Mouse (Mus musculus) kidney, embryonic 14.5 days (tissue): ENCODE measurements around the gene Acox1. TPM values are rescaled to one million over a fixed set of nuclear protein-coding genes. Genes with fewer than 3 reads are reported as not detected.

Experiments used
- ATAC-seq: fragments of 200-750 bp; cut with Nextera tagmentation; 2 replicates; pipeline ENCODE4 v1.8.0; 2017; ENCODE audit warnings: moderate number of reproducible peaks, mild to moderate bottlenecking, moderate TSS enrichment, moderate library complexity; ENCODE audit not compliant: low FRiP score, low TSS enrichment
- H3K27ac ChIP-seq: fragments of 300-500 bp; sonication (generic); 2 replicates; pipeline ENCODE4 v1.5.1; 2014; ENCODE audit warnings: low read depth, mild to moderate bottlenecking, low read length, moderate library complexity, mixed read lengths
- H3K27me3 ChIP-seq: fragments of 300-500 bp; sonication (generic); 2 replicates; pipeline ENCODE4 v1.6.1; 2014; ENCODE audit warnings: mild to moderate bottlenecking, low read length; ENCODE audit not compliant: control insufficient read depth, insufficient read depth
- H3K36me3 ChIP-seq: fragments of 300-500 bp; sonication (generic); 2 replicates; pipeline ENCODE4 v1.6.1; 2014; ENCODE audit warnings: low read length, mixed read lengths; ENCODE audit not compliant: control insufficient read depth, insufficient read depth
- H3K4me1 ChIP-seq: fragments of 300-500 bp; sonication (generic); 2 replicates; pipeline ENCODE4 v1.6.1; 2014; ENCODE audit warnings: low read length, mixed read lengths; ENCODE audit not compliant: control insufficient read depth, insufficient read depth
- H3K4me2 ChIP-seq: fragments of 300-500 bp; sonication (generic); replicated peaks from 2 replicates; pipeline ENCODE4 v1.6.1; 2014; ENCODE audit warnings: low read depth, mild to moderate bottlenecking, low read length
- H3K4me3 ChIP-seq: fragments of 300-500 bp; sonication (generic); 2 replicates; pipeline ENCODE4 v1.5.1; 2014; ENCODE audit warnings: mild to moderate bottlenecking, low read length
- H3K9ac ChIP-seq: fragments of 300-500 bp; sonication (generic); 2 replicates; pipeline ENCODE4 v1.6.1; 2014; ENCODE audit warnings: low read depth, mild to moderate bottlenecking, low read length, moderate library complexity
- H3K9me3 ChIP-seq: fragments of 300-500 bp; sonication (generic); 2 replicates; pipeline ENCODE4 v1.6.1; 2016; ENCODE audit warnings: low read length; ENCODE audit not compliant: control insufficient read depth
- WGBS: fragments of 180-500 bp; shearing (Covaris S2); extraction: QIAGEN DNeasy Blood & Tissue Kit; methylation state at CpG from one replicate; pipeline ENCODE4 v1.1.7; 2014; 5-methylcytosine and 5-hydroxymethylcytosine counted together
- polyA plus RNA-seq: library from polyadenylated mRNA; unstranded; fragments of >200 nt; fragmentation: Nextera tagmentation; extraction: Ambion mirVana; gene quantifications from 2 replicates; pipeline ENCODE4 v1.2.1, GENCODE M21; 2014

Gene Acox1
- polyA plus RNA-seq, 1 experiment from 2014 or later = 27.4 TPM

GRCm38 (mm10) chr11:116131349-116132170 is 67.3 kb downstream of the Acox1 start:
- Histone ChIP-seq H3K4me2 (peak overlapping the region; percentile 73), H3K27ac (peak overlapping the region; percentile 94), H3K27me3 (no peaks in the 10 kb centered on the region), H3K36me3 (peaks cover 39% of the 10 kb centered on the region), H3K9ac (peak overlapping the region; percentile 72; the same call in 1 of the 2 replicates), H3K4me1 (peaks cover 7% of the 10 kb centered on the region), H3K4me3 (peak overlapping the region; percentile 67), H3K9me3 (no peaks in the 10 kb centered on the region)
- 81% methylated on average over 15 of the region's 15 CpGs for WGBS
- ATAC-seq = no peak

GRCm38 (mm10) chr11:116130488-116131205 is 68.2 kb downstream of the Acox1 start, which contains the start of gene Trim65:
Gene Trim65, minus strand, starts transcription at chr11:116131128.
- WGBS = 2% methylated on average over 69 of the region's 69 CpGs
- peaks cover 35% of the 10 kb centered on the region for H3K36me3 ChIP-seq
- peaks cover 7% of the 10 kb centered on the region for H3K4me1 ChIP-seq
- H3K27me3 ChIP-seq = no peaks in the 10 kb centered on the region
- peak within 1 kb of the TSS; percentile 94 for H3K27ac ChIP-seq
- peak within 1 kb of the TSS; percentile 72 for H3K9ac ChIP-seq
- H3K4me2 ChIP-seq = peak within 1 kb of the TSS; percentile 73
- H3K4me3 ChIP-seq = peak within 1 kb of the TSS; percentile 67
- no peaks in the 10 kb centered on the region for H3K9me3 ChIP-seq
- peak; percentile 83 for ATAC-seq

GRCm38 (mm10) chr11:116129993-116130487 is 68.8 kb downstream of the Acox1 start:
- H3K4me1 ChIP-seq = peaks cover 7% of the 10 kb centered on the region
- H3K36me3 ChIP-seq = peaks cover 31% of the 10 kb centered on the region
- no peaks in the 10 kb centered on the region for H3K27me3 ChIP-seq
- WGBS = 41% methylated on average over 8 of the region's 8 CpGs
- ATAC-seq = no peak
- peak overlapping the region; percentile 94 for H3K27ac ChIP-seq
- peak overlapping the region; percentile 72 for H3K9ac ChIP-seq
- no peaks in the 10 kb centered on the region for H3K9me3 ChIP-seq
- H3K4me2 ChIP-seq = peak overlapping the region; percentile 73
- H3K4me3 ChIP-seq = peak overlapping the region; percentile 67

- Histone ChIP-seq H3K4me3 (no peak overlapping the region), H3K27ac (no peak overlapping the region), H3K36me3 (peaks cover 23% of the 10 kb centered on the region), H3K9ac (no peak overlapping the region), H3K9me3 (no peaks in the 10 kb centered on the region), H3K4me1 (peaks cover 7% of the 10 kb centered on the region), H3K4me2 (no peak overlapping the region), H3K27me3 (no peaks in the 10 kb centered on the region)
- 78% methylated on average over 9 of the region's 9 CpGs for WGBS
- no peak for ATAC-seq
Observed at GRCm38 (mm10) chr11:116129091-116129790, 69.6 kb downstream of the Acox1 start.

- no peak overlapping the region; the same call in 1 of the 2 replicates for H3K27ac ChIP-seq
- H3K9ac ChIP-seq = no peak overlapping the region
Observed at GRCm38 (mm10) chr11:116127986-116128385, 70.9 kb downstream of the Acox1 start.

GRCm38 (mm10) chr11:116127156-116127980 is 71.5 kb downstream of the Acox1 start, which contains the start of gene Trim47:
Gene Trim47, minus strand, starts transcription at chr11:116127210.
- no peaks in the 10 kb centered on the region for H3K9me3 ChIP-seq
- H3K4me1 ChIP-seq = peaks cover 7% of the 10 kb centered on the region
- no peak within 1 kb of the TSS; the same call in 1 of the 2 replicates for H3K27ac ChIP-seq

More at GRCm38 (mm10) chr11:116127986-116128385, 70.9 kb downstream of the Acox1 start:
- Histone ChIP-seq H3K4me1 (peaks cover 7% of the 10 kb centered on the region), H3K36me3 (peaks cover 12% of the 10 kb centered on the region), H3K4me3 (no peak overlapping the region), H3K4me2 (peak overlapping the region; percentile 35; the same call in 1 of the 2 replicates), H3K9me3 (no peaks in the 10 kb centered on the region), H3K27me3 (no peaks in the 10 kb centered on the region)
- no peak for ATAC-seq
- WGBS = 71% methylated on average over 9 of the region's 9 CpGs

GRCm38 (mm10) chr11:116126261-116126660 is 72.6 kb downstream of the Acox1 start:
- ATAC-seq = no peak
- Histone ChIP-seq H3K4me3 (no peak overlapping the region), H3K9me3 (no peaks in the 10 kb centered on the region), H3K27ac (no peak overlapping the region), H3K4me1 (peaks cover 7% of the 10 kb centered on the region), H3K27me3 (no peaks in the 10 kb centered on the region), H3K9ac (no peak overlapping the region), H3K36me3 (peaks cover 8% of the 10 kb centered on the region; the same call in 1 of the 2 replicates), H3K4me2 (no peak overlapping the region)
- WGBS = 96% methylated on average over 15 of the region's 15 CpGs

More at GRCm38 (mm10) chr11:116127156-116127980, 71.5 kb downstream of the Acox1 start, which contains the start of gene Trim47:
- peaks cover 10% of the 10 kb centered on the region for H3K36me3 ChIP-seq
- H3K4me2 ChIP-seq = peak within 1 kb of the TSS; percentile 35
- no peak within 1 kb of the TSS for H3K9ac ChIP-seq
- WGBS = 26% methylated on average over 23 of the region's 23 CpGs
- no peaks in the 10 kb centered on the region for H3K27me3 ChIP-seq
- H3K4me3 ChIP-seq = peak within 1 kb of the TSS; percentile 22
- peak; percentile 48 for ATAC-seq
